Mouse (Mus musculus) CH12F3 (cell line): ENCODE data around the gene Szrd1.

Experiments
- in situ Hi-C: fragments of 300-500 bp; cut with MboI; formaldehyde crosslinking; loops from 2 replicates; pipeline ENCODE4 v1.14.3; 2020; ENCODE audit warnings: low sequenced_read_pairs

The Szrd1 gene

DNA sequence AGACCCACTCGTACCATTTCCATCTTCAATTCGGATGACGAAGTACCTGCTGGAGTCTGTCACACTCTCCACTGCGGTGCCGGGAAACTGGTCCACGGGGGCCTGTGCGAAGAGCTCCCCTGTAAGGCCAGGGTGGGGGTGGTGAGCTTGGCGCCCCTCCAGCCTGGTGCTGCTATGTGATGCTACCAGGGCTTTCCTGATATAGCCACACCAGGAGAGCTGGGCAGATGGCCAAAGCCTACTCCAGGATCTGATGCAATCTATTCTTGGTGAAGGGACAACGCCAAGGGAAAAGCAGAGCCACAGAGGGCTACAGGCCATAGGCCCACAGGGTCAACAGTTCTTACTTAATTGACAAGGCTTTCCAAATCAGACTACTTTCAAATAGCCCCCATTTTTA is 65.9 kb downstream of the Szrd1 start:
- in situ Hi-C loops, result no loop called here

DNA sequence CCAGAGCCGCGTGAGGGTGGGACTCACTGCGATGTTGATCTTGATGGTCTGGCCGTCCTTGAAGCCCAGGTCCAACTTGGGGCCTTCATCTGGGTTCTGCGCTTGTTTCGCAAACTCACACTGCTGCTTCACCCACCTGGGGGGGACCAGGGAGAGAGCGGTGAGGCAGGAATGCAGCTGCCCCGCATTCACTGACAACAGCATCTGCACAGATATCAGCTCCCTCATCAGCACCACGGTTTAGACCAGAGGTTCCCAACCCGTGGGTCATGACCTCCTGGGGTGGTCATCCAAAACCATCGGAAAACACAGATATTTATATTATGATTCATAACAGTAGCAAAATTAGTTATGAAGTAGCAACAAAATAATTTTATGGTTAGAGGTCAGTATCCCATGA is 67.1 kb downstream of the Szrd1 start:
- in situ Hi-C loops, result no loop called here

DNA sequence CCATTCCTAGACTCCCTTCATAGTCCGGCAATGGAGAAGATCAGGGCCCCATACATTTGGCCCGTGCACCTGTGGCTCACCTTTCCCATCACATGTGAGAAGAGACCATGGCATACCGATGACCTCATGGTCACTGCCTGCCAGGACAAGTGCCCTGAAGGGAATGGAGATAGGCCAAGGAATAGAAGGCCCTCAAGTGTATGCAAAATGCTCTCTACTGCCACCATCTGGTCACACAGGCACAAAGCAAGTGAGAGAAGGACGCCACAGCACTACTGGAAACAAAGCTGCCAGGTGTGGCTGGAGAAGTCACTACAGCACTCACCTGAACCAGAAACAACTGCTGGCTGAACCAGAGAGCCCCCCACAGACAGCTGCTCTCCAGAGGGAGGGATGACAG is 69.8 kb downstream of the Szrd1 start:
- in situ Hi-C loops, result no loop called here

DNA sequence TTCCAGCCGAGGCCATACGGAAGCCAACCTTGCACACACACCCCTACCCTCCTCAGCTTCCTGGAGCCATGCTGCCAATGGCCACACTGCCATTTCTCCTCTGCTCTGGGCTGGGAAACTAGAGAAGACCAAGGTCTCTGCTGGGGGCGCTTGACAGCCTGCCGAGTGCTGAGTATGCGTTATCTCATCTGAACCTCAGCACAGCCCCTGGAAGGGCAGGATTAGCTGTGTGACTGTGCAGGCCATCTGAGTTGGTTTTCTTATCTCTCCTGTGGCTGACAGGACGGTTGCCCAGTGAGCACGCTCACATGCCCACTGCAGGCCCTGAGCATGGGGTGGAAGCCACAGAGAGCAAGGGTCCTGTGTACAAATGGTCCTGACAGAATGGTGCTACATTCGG is 70.9 kb downstream of the Szrd1 start:
- in situ Hi-C loops, result no loop called here

DNA sequence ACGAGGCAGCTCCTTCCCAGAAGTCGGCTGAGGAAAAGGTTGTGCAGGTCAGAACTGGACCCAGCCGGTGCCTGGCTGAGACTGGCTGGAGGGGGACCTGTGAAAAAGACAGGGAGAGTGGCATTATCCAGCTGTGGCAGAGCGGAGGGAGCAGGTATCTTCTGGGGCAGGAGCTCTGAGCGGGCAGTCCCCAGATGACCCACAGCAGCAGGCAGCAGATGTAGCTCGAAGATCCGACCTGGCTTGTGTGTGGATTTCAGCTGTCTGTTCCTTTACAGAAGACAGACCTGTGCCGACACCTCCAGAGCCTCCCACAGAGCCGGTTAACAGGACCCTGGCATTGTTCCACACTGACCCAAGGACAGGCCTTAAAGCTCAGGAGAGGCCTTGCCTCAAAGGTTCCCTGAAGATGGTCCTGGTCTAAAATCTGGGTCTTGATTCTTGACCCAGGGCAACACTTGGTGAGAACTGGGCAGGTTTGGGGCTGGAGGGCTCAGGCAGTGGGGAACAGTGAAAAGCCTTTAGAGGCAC is 72.0 kb downstream of the Szrd1 start:
- in situ Hi-C loops, result no loop called here

DNA sequence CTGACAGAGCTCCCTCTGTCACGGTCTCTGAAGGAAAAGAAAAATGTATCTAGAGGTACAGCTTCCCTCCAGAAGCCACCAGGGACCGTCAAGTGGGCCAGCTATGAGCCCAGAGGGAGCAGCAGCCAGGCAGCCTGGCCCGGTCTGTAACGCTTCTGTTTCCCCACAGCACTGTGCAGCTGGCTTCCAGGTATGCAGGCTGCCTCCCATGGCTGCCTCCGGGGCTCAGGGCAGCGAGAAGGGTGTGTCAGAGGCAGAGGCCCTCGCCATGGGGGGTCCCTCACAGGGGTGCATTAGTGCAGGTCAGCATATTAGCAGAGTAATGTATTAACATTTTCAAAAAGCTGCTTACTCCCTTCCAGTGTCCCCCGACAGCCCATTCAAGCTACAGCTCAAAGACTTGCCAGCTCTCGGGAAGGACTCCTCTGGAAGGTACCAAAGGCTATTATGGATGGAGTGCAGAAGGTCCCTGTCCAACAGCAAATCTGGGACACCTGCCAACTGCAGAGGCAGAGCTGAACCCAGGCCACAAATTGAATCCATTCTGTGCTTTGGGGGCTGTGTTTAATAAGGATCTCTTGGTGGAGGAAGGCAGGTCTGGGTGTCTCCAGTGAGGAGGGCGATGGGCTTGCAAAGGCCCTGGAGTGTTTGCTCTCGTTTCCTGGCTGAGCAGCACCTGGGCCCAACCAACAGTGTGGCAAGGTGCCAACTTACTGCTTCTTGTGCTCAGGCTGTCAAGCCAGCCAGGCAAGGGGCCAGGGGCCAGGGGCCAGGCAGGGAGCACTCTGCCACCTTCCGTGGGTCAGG is 72.7 kb downstream of the Szrd1 start:
- in situ Hi-C loops, result no loop called here

DNA sequence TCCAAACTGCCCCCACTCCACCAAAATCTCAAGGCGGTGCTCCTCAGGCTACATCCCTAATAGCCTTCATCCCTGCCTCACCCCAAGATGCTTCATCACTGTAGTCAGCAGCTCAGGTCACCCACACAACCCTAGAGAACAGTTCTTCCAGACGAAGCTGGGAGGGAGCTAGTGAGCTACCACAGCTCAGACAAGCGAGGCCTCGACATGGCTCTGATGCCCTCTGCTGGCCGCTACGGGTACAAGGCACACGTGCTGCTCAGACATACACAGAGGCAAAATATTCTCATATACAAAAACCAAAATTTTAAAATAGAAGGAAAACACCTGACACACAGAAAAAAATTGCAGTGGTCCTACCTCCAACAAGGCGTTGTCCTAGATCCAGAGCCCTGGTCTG is 74.5 kb downstream of the Szrd1 start:
- in situ Hi-C loops, result no loop called here

DNA sequence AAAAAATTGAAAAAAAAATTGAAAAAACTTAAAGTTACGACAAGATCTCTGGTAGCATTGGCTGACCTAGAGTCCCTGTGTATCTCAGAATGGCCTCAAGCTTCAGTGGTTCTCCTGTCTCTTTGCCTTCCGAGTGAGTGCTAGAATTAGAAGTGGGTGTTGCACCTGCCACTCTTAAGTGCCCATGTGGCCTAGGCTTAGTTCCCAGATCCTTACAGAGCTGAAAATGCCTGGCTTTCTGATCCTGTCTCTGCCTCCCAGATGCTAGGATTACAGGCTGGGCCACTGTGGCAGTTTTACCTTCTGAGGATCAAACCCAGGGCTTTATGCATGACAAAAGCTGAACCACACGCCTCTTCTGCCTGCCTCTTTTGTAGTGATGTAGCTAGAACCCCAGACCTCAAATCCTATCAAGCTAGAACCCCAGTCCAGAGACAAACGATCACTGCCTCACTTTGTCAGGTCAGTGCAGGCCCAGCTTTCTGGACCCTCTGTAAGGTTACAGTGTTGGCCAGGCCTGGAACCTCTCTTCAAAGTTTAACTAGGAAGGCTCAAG is 75.4 kb downstream of the Szrd1 start:
- in situ Hi-C loops, result no loop called here
